Mouse (Mus musculus) forebrain, embryonic 14.5 days (tissue): ENCODE measurements around the gene Pld5. TPM values are rescaled to one million over a fixed set of nuclear protein-coding genes. Genes with fewer than 3 reads are reported as not detected.
A peak's percentile ranks its signal among the peaks of the same experiment; 100 is the strongest.

Experiments
- ATAC-seq: fragments of 200-750 bp; cut with Nextera tagmentation; 2 replicates; pipeline ENCODE4 v1.8.0; 2017; ENCODE audit warnings: mild to moderate bottlenecking, moderate library complexity
- DNase-seq: peaks from one replicate; pipeline ENCODE4 v3.0.0-alpha.2; 2015; ENCODE audit warnings: low spot score
- H3K27ac ChIP-seq: fragments of 300-500 bp; sonication (generic); 2 replicates; pipeline ENCODE4 v1.5.1; 2014; ENCODE audit warnings: low read depth, mild to moderate bottlenecking, control low read depth, low read length, moderate library complexity
- H3K27me3 ChIP-seq: fragments of 300-500 bp; sonication (generic); replicated peaks from 2 replicates; pipeline ENCODE4 v1.6.1; 2014; ENCODE audit warnings: low read length, control low read depth, mixed read lengths; ENCODE audit not compliant: control insufficient read depth, insufficient read depth
- H3K36me3 ChIP-seq: fragments of 300-500 bp; sonication (generic); 2 replicates; pipeline ENCODE4 v1.6.1; 2014; ENCODE audit warnings: low read length, control low read depth; ENCODE audit not compliant: control insufficient read depth, insufficient read depth
- H3K4me1 ChIP-seq: fragments of 300-500 bp; sonication (generic); 2 replicates; pipeline ENCODE4 v1.6.1; 2014; ENCODE audit warnings: antibody characterized with exemption, low read length, control low read depth; ENCODE audit not compliant: control insufficient read depth, insufficient read depth
- H3K4me2 ChIP-seq: fragments of 300-500 bp; sonication (generic); 2 replicates; pipeline ENCODE4 v1.6.1; 2014; ENCODE audit warnings: mild to moderate bottlenecking, control low read depth, low read length
- H3K4me3 ChIP-seq: fragments of 300-500 bp; sonication (generic); 2 replicates; pipeline ENCODE4 v1.5.1; 2014; ENCODE audit warnings: low read depth, low read length, control low read depth
- H3K9ac ChIP-seq: fragments of 300-500 bp; sonication (generic); 2 replicates; pipeline ENCODE4 v1.6.1; 2014; ENCODE audit warnings: mild to moderate bottlenecking, low read length, control low read depth, moderate library complexity
- H3K9me3 ChIP-seq: fragments of 300-500 bp; sonication (generic); replicated peaks from 2 replicates; pipeline ENCODE4 v1.6.1; 2016; ENCODE audit warnings: low read length, control low read depth, mixed read lengths; ENCODE audit not compliant: control insufficient read depth
- WGBS: fragments of 180-500 bp; shearing (Covaris S2); extraction: QIAGEN DNeasy Blood & Tissue Kit; methylation state at CpG from one replicate; pipeline ENCODE4 v1.1.7; 2014; 5-methylcytosine and 5-hydroxymethylcytosine counted together
- polyA plus RNA-seq: library from polyadenylated mRNA; unstranded; fragments of >200 nt; fragmentation: Nextera tagmentation; extraction: Ambion mirVana; gene quantifications from 2 replicates; pipeline ENCODE4 v1.2.1, GENCODE M21; 2014

Gene Pld5
- polyA plus RNA-seq, 1 experiment from 2014 or later = 0.33 TPM

DNA sequence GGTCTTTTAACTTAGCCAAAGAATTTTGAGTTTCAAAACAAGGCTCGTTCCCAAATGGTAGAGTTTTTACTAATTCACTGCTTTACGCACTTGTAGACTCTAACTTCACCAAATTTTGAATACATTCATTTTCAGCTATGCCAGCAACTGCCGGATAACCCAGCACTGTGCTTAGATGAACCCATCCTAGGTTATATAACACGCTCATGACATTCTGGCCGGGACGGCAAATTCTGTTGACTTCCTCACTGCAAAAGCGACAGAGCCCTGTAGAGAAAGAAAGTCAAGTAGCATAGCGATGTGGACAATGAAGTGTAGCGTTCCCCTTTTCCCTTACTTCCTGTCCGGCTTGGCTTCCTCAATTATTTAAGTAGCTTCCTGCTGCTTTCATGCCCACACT, 51.3 kb downstream of the Pld5 start:
- H3K4me1 ChIP-seq = no peaks in the 10 kb centered on the region
- no peak overlapping the region for H3K4me2 ChIP-seq
- no peak overlapping the region for H3K27ac ChIP-seq
- no peaks in the 10 kb centered on the region for H3K36me3 ChIP-seq
- ATAC-seq (no peak), DNase-seq (no peak)
- 89% methylated on average over 10 of the region's 10 CpGs for WGBS
- H3K4me3 ChIP-seq = no peak overlapping the region
- H3K27me3 ChIP-seq = no peaks in the 10 kb centered on the region
- H3K9ac ChIP-seq = no peak overlapping the region
- no peaks in the 10 kb centered on the region for H3K9me3 ChIP-seq

DNA sequence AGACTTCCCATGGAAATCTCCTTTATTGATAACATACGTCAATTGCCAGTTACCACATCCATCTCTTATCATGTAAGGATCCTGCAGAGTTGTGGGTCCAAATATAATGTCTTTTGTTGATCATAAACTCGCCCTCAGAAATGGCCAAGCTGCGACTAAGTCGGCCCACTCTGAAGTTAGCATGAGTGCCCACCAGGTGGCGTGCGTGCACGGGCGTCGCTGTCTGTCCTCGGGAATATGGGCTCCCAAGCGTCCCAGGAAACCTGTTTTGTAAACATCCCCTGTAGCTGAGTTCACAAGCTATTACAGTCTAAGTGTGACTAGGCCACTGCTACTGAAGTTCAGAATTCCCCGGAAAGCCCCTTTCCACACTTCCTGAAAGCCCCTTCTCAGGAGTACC, 51.9 kb downstream of the Pld5 start:
- no peaks in the 10 kb centered on the region for H3K27me3 ChIP-seq
- H3K9me3 ChIP-seq = no peaks in the 10 kb centered on the region
- H3K36me3 ChIP-seq = no peaks in the 10 kb centered on the region
- H3K4me1 ChIP-seq = no peaks in the 10 kb centered on the region
- 7% methylated on average over 12 of the region's 12 CpGs for WGBS
- ATAC-seq (peak; percentile 80), DNase-seq (peak; percentile 78)
- no peak overlapping the region for H3K27ac ChIP-seq
- H3K9ac ChIP-seq = no peak overlapping the region
- H3K4me2 ChIP-seq = no peak overlapping the region
- no peak overlapping the region for H3K4me3 ChIP-seq

DNA sequence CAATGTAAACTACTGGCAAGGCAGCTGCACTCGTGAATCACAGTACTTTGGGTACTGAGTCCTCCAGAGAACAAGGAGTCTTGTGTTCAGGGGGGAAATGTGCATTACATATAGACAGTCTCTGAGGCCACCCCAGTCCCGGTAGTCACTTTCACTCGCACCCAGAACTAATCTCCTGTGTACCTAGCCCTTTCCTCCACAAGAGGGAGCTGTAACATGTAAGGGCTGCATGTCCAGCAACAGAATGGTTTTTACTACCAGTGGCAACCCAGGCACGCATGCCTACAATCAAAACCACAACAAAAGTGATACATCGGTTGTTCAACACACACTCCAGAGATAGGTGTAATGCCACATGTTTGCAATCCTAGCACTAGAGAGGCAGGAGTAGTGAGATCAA, 56.9 kb downstream of the Pld5 start:
- DNase-seq (no peak), ATAC-seq (no peak)
- no peak overlapping the region for H3K9ac ChIP-seq
- no peaks in the 10 kb centered on the region for H3K36me3 ChIP-seq
- H3K4me2 ChIP-seq = no peak overlapping the region
- 0 out of 2 replicates have a peak, but pooled peaks cover 5% of the 10 kb centered on the region for H3K4me1 ChIP-seq
- H3K4me3 ChIP-seq = no peak overlapping the region
- 88% methylated on average over 5 of the region's 5 CpGs for WGBS
- no peak overlapping the region for H3K27ac ChIP-seq
- no peaks in the 10 kb centered on the region for H3K9me3 ChIP-seq
- no peaks in the 10 kb centered on the region for H3K27me3 ChIP-seq

DNA sequence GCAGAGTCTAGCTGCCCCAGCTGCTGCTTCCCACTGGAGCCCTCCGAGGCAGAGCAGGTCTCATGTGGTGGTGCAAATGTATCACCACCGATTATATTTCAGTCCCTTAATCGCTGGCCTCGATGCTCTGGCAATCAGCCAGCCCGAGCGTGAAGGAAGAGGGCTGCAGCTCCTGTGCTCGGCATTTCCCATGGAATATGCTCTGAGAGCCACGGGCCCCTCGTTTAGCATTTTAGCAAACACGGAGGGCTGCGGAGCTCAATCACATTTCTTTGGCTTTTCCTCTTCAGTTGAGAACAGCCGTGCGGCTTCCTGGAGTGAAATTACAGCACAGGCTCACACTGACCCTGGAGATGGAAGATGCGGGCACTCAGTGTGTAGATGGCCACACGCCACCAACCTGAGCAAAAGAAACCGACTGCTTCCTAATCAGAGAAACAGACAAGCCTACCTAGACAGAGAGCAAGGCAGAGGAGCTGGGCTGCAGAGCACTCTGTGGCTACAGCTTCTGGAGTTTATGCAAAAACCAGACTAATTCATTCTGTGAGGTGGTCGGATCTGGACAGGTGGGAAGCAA, 61.4 kb downstream of the Pld5 start:
- DNase-seq = peak; percentile 73
- H3K27ac ChIP-seq = no peak overlapping the region
- peak; percentile 65 for ATAC-seq
- no peaks in the 10 kb centered on the region for H3K9me3 ChIP-seq
- H3K4me2 ChIP-seq = peak overlapping the region; percentile 44
- peaks cover 8% of the 10 kb centered on the region; the same call in 1 of the 2 replicates for H3K4me1 ChIP-seq
- H3K36me3 ChIP-seq = no peaks in the 10 kb centered on the region
- H3K9ac ChIP-seq = 0 out of 2 replicates have a peak overlapping the region, but pooled peaks have one; percentile 10
- H3K27me3 ChIP-seq = no peaks in the 10 kb centered on the region
- WGBS = 19% methylated on average over 17 of the region's 17 CpGs
- peak overlapping the region; percentile 13; the same call in 1 of the 2 replicates for H3K4me3 ChIP-seq

DNA sequence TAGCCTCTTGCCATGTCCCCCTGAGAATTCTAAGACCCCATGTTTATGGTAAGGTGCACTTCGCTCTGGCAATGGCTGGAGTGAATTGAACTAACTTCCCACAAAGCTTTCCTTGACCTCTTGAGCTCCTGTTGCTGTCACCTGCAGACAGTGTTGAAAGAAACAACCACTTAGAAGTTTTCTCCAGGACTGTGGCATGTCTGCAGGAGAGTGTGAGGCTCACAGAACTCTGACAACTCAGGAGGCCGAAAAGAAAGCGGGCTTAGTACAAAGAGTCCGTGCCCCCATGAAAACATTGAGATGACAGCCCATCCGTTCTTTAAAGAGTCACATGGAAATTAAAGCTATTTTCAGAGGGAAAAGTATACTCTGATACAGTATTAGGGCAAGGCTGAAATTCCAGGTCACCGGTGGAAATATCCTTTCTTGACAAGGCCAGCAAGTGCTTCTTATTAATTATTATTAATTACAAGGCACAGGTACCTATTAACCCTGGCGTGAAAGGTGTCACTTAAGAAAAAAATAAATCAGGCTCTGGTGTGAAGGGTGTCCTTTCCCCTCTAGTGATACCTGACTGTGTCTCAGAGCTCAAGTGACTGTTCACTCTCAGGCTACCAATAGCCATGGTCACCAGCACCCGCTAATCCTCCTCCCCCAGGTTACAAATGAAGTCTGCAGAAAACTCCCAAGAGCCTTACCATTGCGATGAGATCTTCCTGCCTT, 62.0 kb downstream of the Pld5 start:
- Histone ChIP-seq H3K4me2 (peak overlapping the region; percentile 44), H3K36me3 (no peaks in the 10 kb centered on the region), H3K9ac (0 out of 2 replicates have a peak overlapping the region, but pooled peaks have one; percentile 10), H3K27me3 (no peaks in the 10 kb centered on the region), H3K4me3 (peak overlapping the region; percentile 13; the same call in 1 of the 2 replicates), H3K9me3 (no peaks in the 10 kb centered on the region), H3K4me1 (peaks cover 8% of the 10 kb centered on the region; the same call in 1 of the 2 replicates), H3K27ac (no peak overlapping the region)
- WGBS = 53% methylated on average over 9 of the region's 9 CpGs
- ATAC-seq (0 out of 2 replicates have a peak, but pooled peaks have one; percentile 35), DNase-seq (no peak)

DNA sequence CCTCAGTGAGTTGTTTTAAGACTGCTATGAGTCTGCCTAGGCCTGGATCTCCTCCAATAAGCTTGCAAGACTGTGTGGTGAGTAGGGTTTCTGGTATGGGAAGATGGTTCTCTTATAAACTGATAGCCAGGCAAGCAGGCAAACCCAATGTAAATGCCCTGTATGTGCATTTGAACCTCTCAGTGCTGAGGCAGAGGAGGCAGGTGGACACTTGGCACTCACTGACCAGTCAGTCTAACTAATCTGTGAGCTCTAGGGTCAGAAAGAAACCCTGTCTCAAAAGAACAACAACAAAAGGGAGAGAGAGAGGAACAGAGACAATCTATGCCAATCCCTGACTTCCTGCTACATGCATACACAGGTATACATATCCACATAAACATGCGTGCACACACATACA, 64.3 kb downstream of the Pld5 start:
- Histone ChIP-seq H3K4me3 (no peak overlapping the region), H3K9ac (no peak overlapping the region), H3K4me2 (no peak overlapping the region), H3K36me3 (no peaks in the 10 kb centered on the region), H3K27me3 (no peaks in the 10 kb centered on the region), H3K9me3 (no peaks in the 10 kb centered on the region), H3K27ac (no peak overlapping the region), H3K4me1 (peaks cover 8% of the 10 kb centered on the region; the same call in 1 of the 2 replicates)
- no peak for ATAC-seq
- no peak for DNase-seq
- WGBS = 100% methylated on average over 1 of the region's 1 CpGs

DNA sequence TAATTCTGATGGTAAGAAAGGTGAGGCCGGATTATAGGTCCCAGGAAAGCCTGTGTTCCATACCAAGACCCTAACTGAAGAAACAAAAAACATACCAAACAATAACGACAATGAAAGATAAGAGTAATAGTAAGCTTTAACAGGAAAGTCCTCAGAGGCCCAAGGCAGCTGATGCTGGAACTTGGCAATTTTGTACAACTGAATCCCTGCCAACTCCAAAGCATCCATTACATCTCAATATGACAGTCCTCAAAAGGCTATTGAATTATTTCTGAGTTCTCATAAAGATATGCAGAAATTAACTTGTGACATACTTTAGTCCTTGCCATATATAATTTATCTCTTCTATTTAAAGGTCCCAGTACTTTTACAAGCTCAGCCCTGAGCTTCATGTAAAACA, 67.1 kb downstream of the Pld5 start:
- H3K9ac ChIP-seq = no peak overlapping the region
- H3K36me3 ChIP-seq = no peaks in the 10 kb centered on the region
- peaks cover 3% of the 10 kb centered on the region; the same call in 1 of the 2 replicates for H3K4me1 ChIP-seq
- H3K4me2 ChIP-seq = no peak overlapping the region
- ATAC-seq (no peak), DNase-seq (no peak)
- 89% methylated on average over 2 of the region's 2 CpGs for WGBS
- no peak overlapping the region for H3K4me3 ChIP-seq
- H3K27me3 ChIP-seq = no peaks in the 10 kb centered on the region
- H3K9me3 ChIP-seq = no peaks in the 10 kb centered on the region
- no peak overlapping the region for H3K27ac ChIP-seq

DNA sequence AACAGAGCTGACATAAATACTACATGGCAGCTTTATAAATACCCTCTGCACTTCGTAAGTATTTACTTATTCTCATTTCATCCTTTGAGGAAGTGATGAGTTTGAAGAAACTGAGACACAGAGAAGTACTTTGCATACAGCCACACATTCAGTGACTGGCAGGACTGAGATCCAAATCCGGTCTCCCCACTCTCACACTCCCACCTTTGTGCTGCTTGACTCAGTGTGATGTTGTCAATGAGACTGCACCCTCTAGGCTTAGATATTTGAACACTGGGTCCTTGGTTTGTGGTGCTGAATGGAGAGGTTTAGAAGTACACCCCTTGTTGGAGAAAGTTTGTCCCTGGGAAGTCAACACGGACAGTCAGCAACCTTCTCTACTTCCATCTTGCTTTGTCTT, 72.8 kb downstream of the Pld5 start:
- Histone ChIP-seq H3K27me3 (no peaks in the 10 kb centered on the region), H3K36me3 (no peaks in the 10 kb centered on the region), H3K9me3 (no peaks in the 10 kb centered on the region), H3K4me1 (no peaks in the 10 kb centered on the region), H3K4me2 (no peak overlapping the region), H3K9ac (no peak overlapping the region), H3K4me3 (no peak overlapping the region), H3K27ac (no peak overlapping the region)
- ATAC-seq (no peak), DNase-seq (no peak)
- 85% methylated on average over 3 of the region's 3 CpGs for WGBS
